Mouse (Mus musculus): ENCODE measurements around the gene Actn1. TPM values are rescaled to one million over a fixed set of nuclear protein-coding genes. Genes with fewer than 3 reads are reported as not detected.

Gene Actn1
- polyA plus RNA-seq, 1 experiment from 2014 or later, result 44.5 TPM

GRCm38 (mm10) chr12:80131359-80132249 is 128.6 kb downstream of the Actn1 start:
- H3K36me3 ChIP-seq (ENCODE audit: control insufficient read depth, insufficient read depth, low read length), result no peaks in the 10 kb centered on the region
- peaks cover 33% of the 10 kb centered on the region for H3K4me1 ChIP-seq (ENCODE audit: control insufficient read depth, insufficient read depth, low read length)
- H3K9me3 ChIP-seq (ENCODE audit: control insufficient read depth, low read length), result no peaks in the 10 kb centered on the region
- 47% methylated on average over 17 of the region's 17 CpGs for WGBS
- peak overlapping the region; percentile 66 for H3K4me3 ChIP-seq (ENCODE audit: low read length)
- peak; percentile 3; the same call in 1 of the 2 replicates for ATAC-seq
- H3K4me2 ChIP-seq (ENCODE audit: low read depth, low read length), result peak overlapping the region; percentile 73
- H3K27ac ChIP-seq (ENCODE audit: low read length), result peak overlapping the region; percentile 98
- peak overlapping the region; percentile 95 for H3K9ac ChIP-seq (ENCODE audit: low read depth, low read length)
- no peaks in the 10 kb centered on the region for H3K27me3 ChIP-seq (replicated peaks; ENCODE audit: control insufficient read depth, insufficient read depth, low read length)

GRCm38 (mm10) chr12:80130558-80131358 is 129.4 kb downstream of the Actn1 start:
- H3K27me3 ChIP-seq (replicated peaks; ENCODE audit: control insufficient read depth, insufficient read depth, low read length), result no peaks in the 10 kb centered on the region
- H3K4me1 ChIP-seq (ENCODE audit: control insufficient read depth, insufficient read depth, low read length), result peaks cover 33% of the 10 kb centered on the region
- H3K27ac ChIP-seq (ENCODE audit: low read length), result peak overlapping the region; percentile 98
- peak; percentile 77 for ATAC-seq
- no peaks in the 10 kb centered on the region for H3K36me3 ChIP-seq (ENCODE audit: control insufficient read depth, insufficient read depth, low read length)
- H3K4me2 ChIP-seq (ENCODE audit: low read depth, low read length), result peak overlapping the region; percentile 73
- no peaks in the 10 kb centered on the region for H3K9me3 ChIP-seq (ENCODE audit: control insufficient read depth, low read length)
- WGBS, result 4% methylated on average over 6 of the region's 6 CpGs
- H3K4me3 ChIP-seq (ENCODE audit: low read length), result peak overlapping the region; percentile 19; the same call in 1 of the 2 replicates
- peak overlapping the region; percentile 95 for H3K9ac ChIP-seq (ENCODE audit: low read depth, low read length)

GRCm38 (mm10) chr12:80129531-80129930 is 130.6 kb downstream of the Actn1 start:
- peak overlapping the region; percentile 90; the same call in 1 of the 2 replicates for H3K27ac ChIP-seq (ENCODE audit: low read length)
- H3K4me3 ChIP-seq (ENCODE audit: low read length), result no peak overlapping the region
- H3K9me3 ChIP-seq (ENCODE audit: control insufficient read depth, low read length), result no peaks in the 10 kb centered on the region
- H3K4me2 ChIP-seq (ENCODE audit: low read depth, low read length), result no peak overlapping the region
- H3K36me3 ChIP-seq (ENCODE audit: control insufficient read depth, insufficient read depth, low read length), result no peaks in the 10 kb centered on the region
- no peak overlapping the region for H3K9ac ChIP-seq (ENCODE audit: low read depth, low read length)
- no peak for ATAC-seq
- 95% methylated on average over 8 of the region's 8 CpGs for WGBS
- H3K27me3 ChIP-seq (replicated peaks; ENCODE audit: control insufficient read depth, insufficient read depth, low read length), result no peaks in the 10 kb centered on the region
- peaks cover 39% of the 10 kb centered on the region for H3K4me1 ChIP-seq (ENCODE audit: control insufficient read depth, insufficient read depth, low read length)

- no peak overlapping the region for H3K27ac ChIP-seq (ENCODE audit: low read length)
- H3K4me1 ChIP-seq (ENCODE audit: control insufficient read depth, insufficient read depth, low read length), result peaks cover 62% of the 10 kb centered on the region
- no peaks in the 10 kb centered on the region for H3K9me3 ChIP-seq (ENCODE audit: control insufficient read depth, low read length)
- no peaks in the 10 kb centered on the region for H3K36me3 ChIP-seq (ENCODE audit: control insufficient read depth, insufficient read depth, low read length)
- H3K4me3 ChIP-seq (ENCODE audit: low read length), result no peak overlapping the region
- no peaks in the 10 kb centered on the region for H3K27me3 ChIP-seq (replicated peaks; ENCODE audit: control insufficient read depth, insufficient read depth, low read length)
- H3K9ac ChIP-seq (ENCODE audit: low read depth, low read length), result no peak overlapping the region
- no peak overlapping the region for H3K4me2 ChIP-seq (ENCODE audit: low read depth, low read length)
- WGBS, result 89% methylated on average over 5 of the region's 5 CpGs
- ATAC-seq, result no peak
These were observed 132.9 kb downstream of the Actn1 start for GRCm38 (mm10) chr12:80127191-80127762.

GRCm38 (mm10) chr12:80125316-80125715 is 134.9 kb downstream of the Actn1 start:
- Histone ChIP-seq H3K4me3 (ENCODE audit: low read length) (no peak overlapping the region), H3K27me3 (replicated peaks; ENCODE audit: control insufficient read depth, insufficient read depth, low read length) (no peaks in the 10 kb centered on the region), H3K4me1 (ENCODE audit: control insufficient read depth, insufficient read depth, low read length) (peaks cover 52% of the 10 kb centered on the region), H3K36me3 (ENCODE audit: control insufficient read depth, insufficient read depth, low read length) (no peaks in the 10 kb centered on the region), H3K27ac (ENCODE audit: low read length) (no peak overlapping the region), H3K9me3 (ENCODE audit: control insufficient read depth, low read length) (no peaks in the 10 kb centered on the region), H3K9ac (ENCODE audit: low read depth, low read length) (no peak overlapping the region), H3K4me2 (ENCODE audit: low read depth, low read length) (no peak overlapping the region)
- WGBS, result 67% methylated on average over 5 of the region's 5 CpGs
- no peak for ATAC-seq

GRCm38 (mm10) chr12:80124756-80125155 is 135.4 kb downstream of the Actn1 start:
- 61% methylated on average over 3 of the region's 3 CpGs for WGBS
- Histone ChIP-seq H3K27me3 (replicated peaks; ENCODE audit: control insufficient read depth, insufficient read depth, low read length) (no peaks in the 10 kb centered on the region), H3K4me2 (ENCODE audit: low read depth, low read length) (no peak overlapping the region), H3K9me3 (ENCODE audit: control insufficient read depth, low read length) (no peaks in the 10 kb centered on the region), H3K27ac (ENCODE audit: low read length) (0 out of 2 replicates have a peak overlapping the region, but pooled peaks have one; percentile 72), H3K4me1 (ENCODE audit: control insufficient read depth, insufficient read depth, low read length) (peaks cover 46% of the 10 kb centered on the region), H3K4me3 (ENCODE audit: low read length) (no peak overlapping the region), H3K9ac (ENCODE audit: low read depth, low read length) (no peak overlapping the region), H3K36me3 (ENCODE audit: control insufficient read depth, insufficient read depth, low read length) (0 out of 2 replicates have a peak, but pooled peaks cover 2% of the 10 kb centered on the region)
- no peak for ATAC-seq

GRCm38 (mm10) chr12:80124211-80124610 is 136.0 kb downstream of the Actn1 start:
- 42% methylated on average over 3 of the region's 3 CpGs for WGBS
- Histone ChIP-seq H3K4me2 (ENCODE audit: low read depth, low read length) (no peak overlapping the region), H3K4me3 (ENCODE audit: low read length) (no peak overlapping the region), H3K9me3 (ENCODE audit: control insufficient read depth, low read length) (no peaks in the 10 kb centered on the region), H3K9ac (ENCODE audit: low read depth, low read length) (no peak overlapping the region), H3K36me3 (ENCODE audit: control insufficient read depth, insufficient read depth, low read length) (0 out of 2 replicates have a peak, but pooled peaks cover 3% of the 10 kb centered on the region), H3K27me3 (replicated peaks; ENCODE audit: control insufficient read depth, insufficient read depth, low read length) (no peaks in the 10 kb centered on the region), H3K27ac (ENCODE audit: low read length) (peak overlapping the region; percentile 72), H3K4me1 (ENCODE audit: control insufficient read depth, insufficient read depth, low read length) (peaks cover 44% of the 10 kb centered on the region)
- ATAC-seq, result peak; percentile 27; the same call in 1 of the 2 replicates

- Histone ChIP-seq H3K9me3 (ENCODE audit: control insufficient read depth, low read length) (no peaks in the 10 kb centered on the region), H3K27me3 (replicated peaks; ENCODE audit: control insufficient read depth, insufficient read depth, low read length) (no peaks in the 10 kb centered on the region), H3K4me1 (ENCODE audit: control insufficient read depth, insufficient read depth, low read length) (peaks cover 50% of the 10 kb centered on the region), H3K9ac (ENCODE audit: low read depth, low read length) (0 out of 2 replicates have a peak overlapping the region, but pooled peaks have one; percentile 30), H3K36me3 (ENCODE audit: control insufficient read depth, insufficient read depth, low read length) (0 out of 2 replicates have a peak, but pooled peaks cover 3% of the 10 kb centered on the region), H3K4me2 (ENCODE audit: low read depth, low read length) (peak overlapping the region; percentile 9; the same call in 1 of the 2 replicates), H3K27ac (ENCODE audit: low read length) (peak overlapping the region; percentile 88), H3K4me3 (ENCODE audit: low read length) (no peak overlapping the region)
- peak; percentile 83 for ATAC-seq
- 15% methylated on average over 4 of the region's 4 CpGs for WGBS
These were observed 136.9 kb downstream of the Actn1 start for GRCm38 (mm10) chr12:80123227-80123803.
